Mouse (Mus musculus) erythroblast, adult 5-6 weeks (primary cell): Measurements from ENCODE around the gene Ccr10. TPM values are rescaled to one million over a fixed set of nuclear protein-coding genes. Genes with fewer than 3 reads are reported as not detected.
A peak's percentile ranks its signal among the peaks of the same experiment; 100 is the strongest.

ENCODE experiments used
- ATAC-seq: replicated peaks from 2 replicates; pipeline ENCODE4 v1.8.0; 2016; ENCODE audit warnings: moderate number of reproducible peaks, mild to moderate bottlenecking, moderate TSS enrichment, inconsistent platforms; ENCODE audit not compliant: poor library complexity, low FRiP score, severe bottlenecking
- total RNA-seq, 2 experiments: library from RNA; stranded (forward) in 1 of 2; stranded (reverse) in 1 of 2; fragments of 150-400 nt in 1 of 2; fragments of 200-764, 138-1000 nt in 1 of 2; gene quantifications; 2 replicates each; pipeline versions ENCODE4 v1.2.3 to v1.2.4; 2015 to 2017; ENCODE audit warnings: low replicate concordance in 2 of 2

The Ccr10 gene
- total RNA-seq, 2 experiments from 2014 or later = not detected

- ATAC-seq = peak; percentile 77
Observed at GRCm38 (mm10) chr11:101173631-101174388, 1.4 kb downstream of the Ccr10 start.

- no peak for ATAC-seq
Observed at GRCm38 (mm10) chr11:101173112-101173511, 2.1 kb downstream of the Ccr10 start.

DNA sequence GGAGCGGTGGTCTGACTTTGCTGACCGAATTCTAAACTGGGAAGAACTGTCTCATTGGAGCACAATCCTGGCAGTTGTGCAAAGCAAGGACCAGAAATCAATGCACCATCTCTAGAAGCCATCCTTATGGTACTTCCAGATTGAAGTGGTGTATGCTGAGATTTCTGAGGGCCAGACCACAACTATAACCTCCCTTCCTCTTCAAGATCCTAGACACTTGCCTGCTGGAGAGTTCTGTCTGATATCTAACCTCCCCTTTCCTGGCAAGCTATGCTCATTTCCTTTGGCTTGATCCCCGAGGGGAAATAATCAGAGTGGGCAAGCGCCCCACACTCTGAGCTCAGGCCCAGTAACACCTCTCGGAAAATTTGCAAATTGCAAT, 2.8 kb downstream of the Ccr10 start:
- no peak for ATAC-seq

- ATAC-seq = no peak
Observed at GRCm38 (mm10) chr11:101171721-101172433, 3.4 kb downstream of the Ccr10 start.

DNA sequence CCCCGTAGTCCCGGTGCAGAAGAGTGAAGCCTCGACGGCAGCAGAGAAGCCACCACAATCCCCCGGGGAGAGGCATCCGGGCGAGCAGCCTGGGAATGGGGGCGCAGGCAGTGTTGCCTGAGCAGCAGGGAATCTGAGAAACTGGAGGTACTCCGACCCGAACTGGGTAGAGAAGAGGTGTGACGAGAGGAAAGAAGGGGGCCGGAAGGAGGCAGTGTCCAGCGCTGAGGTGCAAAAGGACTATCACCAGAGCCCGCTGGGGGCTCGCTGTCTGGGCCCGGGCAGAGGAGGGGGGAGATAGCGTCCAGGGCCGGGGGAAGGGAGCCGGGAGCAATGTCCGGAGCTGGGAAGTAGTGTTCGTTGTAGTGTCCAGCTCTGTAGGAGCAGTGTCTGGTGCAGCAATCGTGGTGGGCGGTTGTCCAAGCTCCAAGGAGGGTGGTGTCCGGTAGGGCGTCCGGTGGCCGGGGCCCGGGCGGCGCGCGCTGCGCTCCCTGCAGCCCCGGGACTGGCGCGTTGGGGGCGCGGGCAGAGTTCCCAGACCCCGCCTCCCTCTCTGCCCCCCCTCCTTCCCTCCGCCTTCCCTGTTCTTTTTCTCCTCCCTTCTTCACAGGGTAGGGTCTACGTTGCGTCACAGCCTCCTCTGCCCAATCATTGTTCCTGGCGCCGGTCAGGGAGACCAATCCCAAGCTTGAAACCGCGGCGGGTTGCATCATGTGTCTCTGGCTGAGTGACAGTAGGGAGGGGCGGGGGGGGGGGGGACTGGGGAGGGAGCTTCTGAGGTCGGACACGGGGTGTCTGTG, 4.2 kb downstream of the Ccr10 start, which contains the start of gene Plekhh3:
TSS of gene Plekhh3 (minus strand) at position 541 of the 800 bp plus-strand sequence.
- no peak for ATAC-seq

- ATAC-seq = no peak
Observed at GRCm38 (mm10) chr11:101170354-101170810, 4.9 kb downstream of the Ccr10 start, which contains the start of gene Cntnap1. Gene Cntnap1, plus strand, starts transcription at chr11:101170523.

DNA sequence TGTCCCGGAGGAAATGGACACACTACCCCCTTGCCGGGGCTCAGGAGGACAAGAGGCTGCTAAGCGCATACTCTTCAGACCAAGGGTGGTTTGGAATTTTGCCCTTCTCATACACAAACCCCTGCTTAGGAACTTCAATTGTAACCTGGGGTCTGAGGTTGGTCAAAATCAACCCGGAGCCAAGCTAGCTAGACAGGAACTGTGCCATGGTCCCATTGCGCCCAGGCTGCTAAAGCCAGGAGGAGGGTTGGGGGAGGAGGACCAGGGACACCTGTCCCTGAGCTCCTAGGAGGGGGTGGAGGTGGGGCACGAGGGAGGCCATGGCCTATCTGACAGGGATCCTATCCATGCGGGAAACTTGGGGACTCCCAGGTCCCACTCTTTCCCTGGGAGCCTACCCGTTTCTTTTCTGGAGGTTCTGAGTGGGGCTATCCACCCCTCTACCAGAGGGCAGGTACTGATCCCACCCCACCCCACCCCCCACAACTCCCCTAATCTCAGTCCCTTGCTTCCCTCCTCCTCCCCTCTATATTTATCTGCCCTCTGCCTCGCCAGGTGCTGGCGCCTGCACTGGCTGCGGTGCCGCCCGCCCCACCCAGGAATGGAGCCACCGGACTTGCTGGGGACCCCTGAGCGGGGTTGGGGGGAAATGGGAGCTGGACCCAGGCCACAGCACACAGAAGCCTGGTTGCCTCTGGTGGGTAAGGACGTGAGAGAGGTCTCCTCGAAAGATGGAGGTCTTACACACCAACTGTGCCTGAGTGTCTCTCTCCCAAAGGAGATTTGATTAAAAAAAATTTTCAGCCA, 5.7 kb downstream of the Ccr10 start:
- no peak for ATAC-seq

GRCm38 (mm10) chr11:101168301-101168980, 6.8 kb downstream of the Ccr10 start:
- no peak for ATAC-seq

DNA sequence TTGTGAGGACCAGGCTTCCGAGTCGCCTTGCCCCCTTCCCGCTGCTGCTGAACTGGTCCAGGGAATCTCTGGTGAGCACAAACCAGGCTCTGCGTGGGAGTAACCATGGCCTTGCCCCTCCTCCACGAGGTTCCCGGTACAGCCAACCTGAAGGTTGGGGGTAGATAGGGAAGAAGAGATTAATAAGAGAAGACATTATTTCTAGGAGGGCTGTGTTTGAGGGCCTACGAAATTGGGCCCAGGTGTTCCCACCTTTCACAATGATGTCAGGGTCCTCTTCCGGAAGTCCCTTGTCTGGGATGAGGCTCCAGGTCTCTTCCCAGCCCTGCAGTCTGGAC, 7.3 kb downstream of the Ccr10 start:
- ATAC-seq = no peak

DNA sequence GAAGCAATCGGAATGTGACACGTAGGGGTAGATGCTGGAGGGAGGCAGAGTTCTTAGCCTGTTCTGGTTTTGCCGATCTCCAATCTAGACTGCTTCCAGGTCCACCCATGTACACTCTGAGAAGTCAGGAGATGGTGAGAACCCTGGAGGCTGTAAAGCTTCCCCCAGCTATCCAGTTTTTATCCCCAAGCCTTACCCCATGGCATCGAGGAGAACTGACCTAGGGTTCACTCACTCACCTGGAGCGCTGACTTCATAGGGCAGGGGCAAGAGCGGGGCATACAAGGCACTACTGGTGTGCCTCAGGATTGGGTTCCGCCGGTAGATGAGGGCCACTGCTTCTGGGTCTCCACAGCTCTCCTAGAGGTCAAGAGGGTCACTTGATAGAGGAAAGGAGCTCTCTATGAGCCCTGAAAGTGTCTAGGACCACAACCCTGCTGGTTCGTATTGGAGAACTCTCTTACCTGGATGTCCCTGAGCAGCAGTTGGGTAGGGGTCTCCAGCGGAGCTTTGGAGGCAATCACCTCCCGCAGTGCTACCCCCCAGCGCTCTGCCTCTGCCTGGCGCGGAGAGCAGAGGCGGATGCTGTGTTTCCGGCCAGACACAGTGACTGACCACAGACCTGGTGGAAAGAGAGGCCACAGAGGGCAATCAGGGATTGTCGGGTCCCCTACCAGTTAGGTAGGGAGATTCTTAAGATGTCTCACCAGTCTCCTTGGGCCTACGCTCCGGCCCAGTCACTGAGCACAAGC, 7.9 kb downstream of the Ccr10 start:
- ATAC-seq = no peak

DNA sequence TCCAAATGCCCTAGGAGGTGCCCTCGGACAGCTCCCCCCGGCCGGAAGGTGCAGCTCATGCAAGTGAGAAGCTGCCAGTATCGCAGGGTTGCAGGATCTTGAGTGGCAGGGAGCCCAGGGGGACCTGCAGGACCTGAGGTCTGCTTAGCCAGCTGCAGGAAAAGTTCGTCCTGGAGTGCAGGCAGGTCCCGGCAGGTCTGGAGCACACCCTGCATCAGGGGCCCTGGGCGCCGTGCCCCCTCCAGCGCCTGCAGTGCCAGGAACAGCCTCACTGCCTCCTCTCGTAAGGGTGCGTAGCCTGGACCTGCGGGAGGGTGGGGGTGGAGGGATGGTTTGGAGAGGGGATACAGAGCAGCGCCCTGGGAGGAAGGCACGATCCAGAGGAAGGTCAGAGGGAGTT, 8.9 kb downstream of the Ccr10 start:
- ATAC-seq = no peak

- ATAC-seq = no peak
Observed at GRCm38 (mm10) chr11:101164677-101165580, 10.3 kb downstream of the Ccr10 start.

DNA sequence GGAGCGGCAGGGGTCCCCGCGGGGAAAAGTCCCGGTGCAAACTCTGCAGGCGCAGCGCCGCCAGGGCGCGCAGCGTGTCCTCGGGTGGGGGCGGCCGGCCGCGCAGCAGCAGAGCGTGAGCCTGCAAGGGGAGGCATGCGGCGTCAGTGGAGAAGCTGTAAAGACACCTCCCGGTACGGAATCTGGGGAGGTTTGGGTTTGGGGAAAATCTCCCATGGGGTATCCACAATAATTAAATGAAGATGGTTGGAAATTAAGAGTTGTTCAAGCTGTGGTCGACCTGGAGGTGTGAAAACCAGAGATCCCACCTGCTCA, 10.9 kb downstream of the Ccr10 start:
- ATAC-seq = no peak

DNA sequence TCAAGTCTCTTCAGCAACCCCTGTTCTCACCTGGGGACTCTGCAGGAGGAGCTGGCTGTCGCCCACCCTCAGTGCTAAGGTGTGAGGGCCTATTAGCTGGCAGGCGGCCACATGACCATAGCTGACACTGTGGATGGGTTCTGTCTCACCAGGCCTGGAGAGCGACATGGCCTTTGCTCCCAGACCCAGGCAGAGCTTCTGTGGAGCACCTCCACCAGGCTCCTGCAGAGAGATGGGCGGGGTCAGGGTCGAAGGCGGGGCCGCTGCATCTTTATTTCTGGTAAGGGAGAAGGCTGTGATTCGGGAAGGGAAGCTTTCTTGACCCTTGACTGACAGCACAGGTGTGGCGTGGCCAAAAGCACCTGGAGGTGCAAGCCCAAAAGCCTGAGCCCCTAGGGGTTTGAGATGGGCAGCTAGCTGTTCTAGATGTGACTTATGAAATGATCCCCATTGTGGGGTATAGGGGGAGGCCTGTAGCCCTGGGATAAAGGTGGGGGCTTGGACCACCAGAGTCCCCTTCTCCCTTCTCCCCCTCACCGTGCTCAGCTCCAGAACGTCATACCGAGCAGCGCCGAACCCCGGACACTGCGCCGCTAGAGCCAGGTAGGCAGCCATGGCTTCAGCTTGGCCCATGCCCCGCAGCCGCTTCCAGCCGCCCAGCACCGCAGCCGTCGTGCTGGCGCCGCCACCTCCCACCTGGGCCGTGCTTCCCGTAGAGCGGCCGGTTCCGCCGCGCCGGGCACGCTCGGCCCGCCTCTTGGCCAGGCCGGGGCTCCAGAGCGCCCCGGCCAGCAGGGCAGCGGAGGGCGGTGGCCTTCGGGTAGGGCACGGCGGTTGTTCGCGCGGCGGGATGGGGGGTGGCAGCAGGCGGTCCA, 11.5 kb downstream of the Ccr10 start:
- no peak for ATAC-seq

GRCm38 (mm10) chr11:101162772-101163171, 12.5 kb downstream of the Ccr10 start:
- no peak for ATAC-seq

- no peak for ATAC-seq
Observed at GRCm38 (mm10) chr11:101162301-101162700, 12.9 kb downstream of the Ccr10 start.

DNA sequence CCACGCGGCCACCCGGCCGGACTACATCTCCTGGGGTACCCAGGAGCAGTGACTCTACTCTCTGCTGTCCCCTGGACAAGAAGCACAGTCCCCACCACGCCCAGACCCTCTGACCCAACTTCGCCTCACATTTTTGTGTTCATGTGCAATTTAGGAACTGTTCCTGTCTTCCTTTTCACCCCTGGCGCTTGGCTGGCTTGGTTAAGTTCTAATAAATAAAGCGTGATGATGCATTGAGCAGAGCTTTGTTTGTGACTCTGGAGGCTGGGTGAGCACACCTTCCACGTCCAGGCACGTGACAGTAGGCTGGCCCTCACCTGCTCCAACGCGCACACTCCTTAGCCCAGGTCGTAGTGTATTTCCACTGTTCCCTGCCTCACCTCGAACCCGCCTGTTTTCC, 13.7 kb downstream of the Ccr10 start:
- ATAC-seq = no peak
